Mouse (Mus musculus) heart, embryonic 14.5 days (tissue): ENCODE data around the gene Suclg2. TPM values are rescaled to one million over a fixed set of nuclear protein-coding genes. Genes with fewer than 3 reads are reported as not detected.

Source experiments
- ATAC-seq: fragments of 200-750 bp; cut with Nextera tagmentation; 2 replicates; pipeline ENCODE4 v1.8.0; 2017; ENCODE audit warnings: low read depth, moderate TSS enrichment; ENCODE audit not compliant: insufficient number of reproducible peaks, insufficient read depth, low FRiP score
- H3K27ac ChIP-seq, 2 experiments: fragments of 200-500 bp in 1 of 2; fragments of 300-500 bp in 1 of 2; sonication (generic) in 1 of 2; replicated peaks in 1 of 2; 2 replicates each; pipeline ENCODE4 v1.5.1; 2012 to 2014; ENCODE audit warnings: low read depth in 2 of 2, low read length in 2 of 2, control low read depth in 1 of 2, mild to moderate bottlenecking in 1 of 2, mixed read lengths in 1 of 2; ENCODE audit not compliant: control insufficient read depth in 1 of 2, insufficient read depth in 1 of 2
- H3K27me3 ChIP-seq: fragments of 300-500 bp; sonication (generic); 2 replicates; pipeline ENCODE4 v1.6.1; 2014; ENCODE audit warnings: mild to moderate bottlenecking, low read length, control low read depth; ENCODE audit not compliant: control insufficient read depth, insufficient read depth
- H3K36me3 ChIP-seq: fragments of 300-500 bp; sonication (generic); 2 replicates; pipeline ENCODE4 v1.6.1; 2014; ENCODE audit warnings: mild to moderate bottlenecking, control low read depth, low read length, mixed read lengths; ENCODE audit not compliant: control insufficient read depth, insufficient read depth
- H3K4me1 ChIP-seq, 2 experiments: fragments of 200-500 bp in 1 of 2; fragments of 300-500 bp in 1 of 2; sonication (generic) in 1 of 2; 2 replicates each; pipeline ENCODE4 v1.6.1; 2012 to 2014; ENCODE audit warnings: low read length in 2 of 2, control low read depth in 1 of 2, mixed read lengths in 1 of 2; ENCODE audit not compliant: control insufficient read depth in 2 of 2, insufficient read depth in 2 of 2
- H3K4me2 ChIP-seq: fragments of 300-500 bp; sonication (generic); 2 replicates; pipeline ENCODE4 v1.6.1; 2014; ENCODE audit warnings: mild to moderate bottlenecking, low read length
- H3K4me3 ChIP-seq, 2 experiments: fragments of 200-500 bp in 1 of 2; fragments of 300-500 bp in 1 of 2; sonication (generic) in 1 of 2; 2 replicates each; pipeline ENCODE4 v1.5.1; 2012 to 2014; ENCODE audit warnings: low read length in 2 of 2, mild to moderate bottlenecking in 2 of 2, control low read depth in 1 of 2, low read depth in 1 of 2, moderate library complexity in 1 of 2; ENCODE audit not compliant: control insufficient read depth in 1 of 2, insufficient read depth in 1 of 2
- H3K9ac ChIP-seq: fragments of 300-500 bp; sonication (generic); 2 replicates; pipeline ENCODE4 v1.6.1; 2014; ENCODE audit warnings: mild to moderate bottlenecking, low read length
- H3K9me3 ChIP-seq: fragments of 300-500 bp; sonication (generic); 2 replicates; pipeline ENCODE4 v1.6.1; 2016; ENCODE audit warnings: low read length, control low read depth; ENCODE audit not compliant: control insufficient read depth
- WGBS: fragments of 180-500 bp; shearing (Covaris S2); extraction: QIAGEN DNeasy Blood & Tissue Kit; methylation state at CpG from one replicate; pipeline ENCODE4 v1.1.7; 2014; 5-methylcytosine and 5-hydroxymethylcytosine counted together
- polyA plus RNA-seq: library from polyadenylated mRNA; unstranded; fragments of >200 nt; fragmentation: Nextera tagmentation; extraction: Ambion mirVana; gene quantifications from 2 replicates; pipeline ENCODE4 v1.2.1, GENCODE M21; 2014

Gene Suclg2
- polyA plus RNA-seq, 1 experiment from 2014 or later, result 112 TPM

GRCm38 (mm10) chr6:95518406-95518805 lies 200.2 kb downstream of the Suclg2 start:
- H3K36me3 ChIP-seq, result no peaks in the 10 kb centered on the region
- ATAC-seq, result no peak
- no peaks in the 10 kb centered on the region for H3K27me3 ChIP-seq
- H3K9me3 ChIP-seq, result no peaks in the 10 kb centered on the region
- no peaks in the 10 kb centered on the region for H3K4me1 ChIP-seq
- no peak overlapping the region for H3K9ac ChIP-seq
- no peak overlapping the region for H3K4me2 ChIP-seq
- no peak overlapping the region for H3K27ac ChIP-seq
- WGBS, result 66% methylated on average over 2 of the region's 2 CpGs
- H3K4me3 ChIP-seq, result no peak overlapping the region

- no peak overlapping the region for H3K4me2 ChIP-seq
- no peak overlapping the region for H3K9ac ChIP-seq
- H3K4me3 ChIP-seq, result no peak overlapping the region
- no peaks in the 10 kb centered on the region for H3K27me3 ChIP-seq
- 81% methylated on average over 5 of the region's 5 CpGs for WGBS
- H3K9me3 ChIP-seq, result no peaks in the 10 kb centered on the region
- ATAC-seq, result no peak
- no peak overlapping the region for H3K27ac ChIP-seq
- H3K4me1 ChIP-seq, result no peaks in the 10 kb centered on the region
- H3K36me3 ChIP-seq, result no peaks in the 10 kb centered on the region
Measured at GRCm38 (mm10) chr6:95515721-95516120, 202.9 kb downstream of the Suclg2 start.

GRCm38 (mm10) chr6:95514726-95515125 lies 203.9 kb downstream of the Suclg2 start:
- WGBS, result 85% methylated on average over 10 of the region's 10 CpGs
- no peak for ATAC-seq
- H3K9me3 ChIP-seq, result no peaks in the 10 kb centered on the region

GRCm38 (mm10) chr6:95511689-95512088 lies 206.9 kb downstream of the Suclg2 start:
- 93% methylated on average over 1 of the region's 1 CpGs for WGBS
- no peak overlapping the region for H3K27ac ChIP-seq
- no peaks in the 10 kb centered on the region for H3K4me1 ChIP-seq
- no peak overlapping the region for H3K9ac ChIP-seq
- H3K36me3 ChIP-seq, result no peaks in the 10 kb centered on the region
- no peak overlapping the region for H3K4me3 ChIP-seq
- H3K4me2 ChIP-seq, result no peak overlapping the region
- no peak for ATAC-seq
- no peaks in the 10 kb centered on the region for H3K9me3 ChIP-seq
- no peaks in the 10 kb centered on the region for H3K27me3 ChIP-seq

More at GRCm38 (mm10) chr6:95514726-95515125, 203.9 kb downstream of the Suclg2 start:
- H3K27ac ChIP-seq, result no peak overlapping the region
- H3K4me2 ChIP-seq, result no peak overlapping the region
- H3K4me3 ChIP-seq, result no peak overlapping the region
- H3K4me1 ChIP-seq, result no peaks in the 10 kb centered on the region
- H3K27me3 ChIP-seq, result no peaks in the 10 kb centered on the region
- H3K9ac ChIP-seq, result no peak overlapping the region
- H3K36me3 ChIP-seq, result no peaks in the 10 kb centered on the region

GRCm38 (mm10) chr6:95500771-95501170 lies 217.8 kb downstream of the Suclg2 start:
- ATAC-seq, result no peak
- 76% methylated on average over 5 of the region's 5 CpGs for WGBS
- Histone ChIP-seq H3K27me3 (no peaks in the 10 kb centered on the region), H3K36me3 (no peaks in the 10 kb centered on the region), H3K27ac (no peak overlapping the region), H3K4me1 (no peaks in the 10 kb centered on the region), H3K9ac (no peak overlapping the region), H3K9me3 (no peaks in the 10 kb centered on the region), H3K4me2 (no peak overlapping the region), H3K4me3 (no peak overlapping the region)

- H3K4me1 ChIP-seq, result no peaks in the 10 kb centered on the region
- no peak overlapping the region for H3K4me2 ChIP-seq
- H3K4me3 ChIP-seq, result no peak overlapping the region
- no peaks in the 10 kb centered on the region for H3K36me3 ChIP-seq
- H3K27ac ChIP-seq, result no peak overlapping the region
- WGBS, result 75% methylated on average over 5 of the region's 5 CpGs
- no peak overlapping the region for H3K9ac ChIP-seq
- H3K27me3 ChIP-seq, result no peaks in the 10 kb centered on the region
- H3K9me3 ChIP-seq, result no peaks in the 10 kb centered on the region
- ATAC-seq, result no peak
Measured at GRCm38 (mm10) chr6:95499639-95500038, 219.0 kb downstream of the Suclg2 start.

- H3K9me3 ChIP-seq, result no peaks in the 10 kb centered on the region
- H3K4me1 ChIP-seq, result peaks cover 0 to 3% of the 10 kb centered on the region in 2 experiments; a peak in 1 of 4 replicates
- H3K4me2 ChIP-seq, result no peak overlapping the region
- no peak for ATAC-seq
- no peaks in the 10 kb centered on the region for H3K27me3 ChIP-seq
- no peak overlapping the region for H3K27ac ChIP-seq
- H3K36me3 ChIP-seq, result no peaks in the 10 kb centered on the region
- no peak overlapping the region for H3K4me3 ChIP-seq
- 33% methylated on average over 8 of the region's 8 CpGs for WGBS
- H3K9ac ChIP-seq, result no peak overlapping the region
Measured at GRCm38 (mm10) chr6:95492216-95492956, 226.2 kb downstream of the Suclg2 start.

GRCm38 (mm10) chr6:95491043-95491442 lies 227.6 kb downstream of the Suclg2 start:
- 90% methylated on average over 2 of the region's 2 CpGs for WGBS
- Histone ChIP-seq H3K27ac (no peak overlapping the region), H3K4me1 (peaks cover 0 to 3% of the 10 kb centered on the region in 2 experiments; a peak in 1 of 4 replicates), H3K36me3 (no peaks in the 10 kb centered on the region), H3K4me2 (no peak overlapping the region), H3K27me3 (no peaks in the 10 kb centered on the region), H3K4me3 (no peak overlapping the region), H3K9ac (no peak overlapping the region), H3K9me3 (no peaks in the 10 kb centered on the region)
- no peak for ATAC-seq
